Mouse (Mus musculus): Measurements from ENCODE around the gene Mta2.

DNA sequence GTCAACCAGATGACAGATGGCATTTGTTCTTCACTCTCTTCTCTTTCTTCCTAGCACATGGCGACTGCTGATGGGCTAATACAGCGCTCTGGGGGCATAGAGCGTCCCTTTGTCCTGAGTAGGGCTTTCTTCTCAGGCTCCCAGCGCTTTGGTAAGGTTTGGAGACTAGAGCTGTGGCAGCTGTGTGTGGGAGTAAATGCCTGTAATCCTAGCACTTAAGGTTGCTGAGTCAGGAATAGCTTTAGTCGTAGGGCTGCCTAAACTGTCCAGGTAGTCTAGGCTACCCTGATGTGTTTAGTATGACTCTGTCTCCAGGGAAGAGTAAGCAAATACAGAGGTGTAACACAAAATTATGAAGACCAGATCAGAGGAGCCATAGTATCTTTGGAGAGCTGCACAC lies 29.9 kb upstream of the Mta2 start:
- no peak for TF ChIP-seq MAX (IDR thresholded peaks at IDR 0.05; ENCODE audit: low read length)
- TF ChIP-seq CTCF (IDR thresholded peaks at IDR 0.05 in 2 of 3, conservative IDR thresholded peaks at IDR 0.05 in 1 of 3; ENCODE audit: control insufficient read depth in 1 of 3, insufficient read depth in 1 of 3, low read depth in 2 of 3, low read length in 3 of 3, poor library complexity in 1 of 3, severe bottlenecking in 1 of 3) = no peak
- TF ChIP-seq POLR2A (IDR thresholded peaks at IDR 0.05; ENCODE audit: control insufficient read depth in 1 of 2, insufficient read depth in 1 of 2, low read depth in 1 of 2, low read length in 2 of 2, poor library complexity in 1 of 2) = no peak
- TF ChIP-seq CHD2 (IDR thresholded peaks at IDR 0.05; ENCODE audit: low read length) = no peak
- no peak for TF ChIP-seq MAZ (IDR thresholded peaks at IDR 0.05; ENCODE audit: low read depth, low read length)
- no peak for TF ChIP-seq ZNF384 (IDR thresholded peaks at IDR 0.05; ENCODE audit: low read depth, low read length)
- no peak for TF ChIP-seq HCFC1 (IDR thresholded peaks at IDR 0.05; ENCODE audit: low read depth, low read length)
- no peak for TF ChIP-seq ETS1 (IDR thresholded peaks at IDR 0.05; ENCODE audit: low read depth, low read length)
- TF ChIP-seq ZC3H11A (IDR thresholded peaks at IDR 0.05; ENCODE audit: low read depth, low read length) = no peak
